Mouse (Mus musculus) forebrain, embryonic 11.5 days (tissue): ENCODE measurements around the gene Naa80. TPM values are rescaled to one million over a fixed set of nuclear protein-coding genes. Genes with fewer than 3 reads are reported as not detected.

ENCODE experiments used
- ATAC-seq: fragments of 200-750 bp; cut with Nextera tagmentation; replicated peaks from 2 replicates; pipeline ENCODE4 v1.8.0; 2017; ENCODE audit warnings: moderate TSS enrichment; ENCODE audit not compliant: low FRiP score
- DNase-seq: peaks from one replicate; pipeline ENCODE4 v3.0.0-alpha.2; 2017; ENCODE audit warnings: low spot score
- H3K27ac ChIP-seq: fragments of 300-500 bp; sonication (generic); 2 replicates; pipeline ENCODE4 v1.5.1; 2014; ENCODE audit warnings: low read depth, low read length
- H3K27me3 ChIP-seq: fragments of 300-500 bp; sonication (generic); 2 replicates; pipeline ENCODE4 v1.6.1; 2014; ENCODE audit warnings: mild to moderate bottlenecking, low read length, mixed read lengths; ENCODE audit not compliant: control insufficient read depth, insufficient read depth
- H3K36me3 ChIP-seq: fragments of 300-500 bp; sonication (generic); 2 replicates; pipeline ENCODE4 v1.6.1; 2014; ENCODE audit warnings: mild to moderate bottlenecking, low read length, moderate library complexity, mixed read lengths; ENCODE audit not compliant: control insufficient read depth, insufficient read depth
- H3K4me1 ChIP-seq: fragments of 300-500 bp; sonication (generic); replicated peaks from 2 replicates; pipeline ENCODE4 v1.6.1; 2014; ENCODE audit warnings: low read length, mixed read lengths; ENCODE audit not compliant: control insufficient read depth, insufficient read depth
- H3K4me2 ChIP-seq: fragments of 300-500 bp; sonication (generic); 2 replicates; pipeline ENCODE4 v1.6.1; 2014; ENCODE audit warnings: low read depth, mild to moderate bottlenecking, low read length, moderate library complexity, mixed read lengths; ENCODE audit not compliant: severe bottlenecking
- H3K4me3 ChIP-seq: fragments of 300-500 bp; sonication (generic); 2 replicates; pipeline ENCODE4 v1.5.1; 2014; ENCODE audit warnings: low read depth, low read length
- H3K9ac ChIP-seq: fragments of 300-500 bp; sonication (generic); 2 replicates; pipeline ENCODE4 v1.6.1; 2014; ENCODE audit warnings: low read length
- H3K9me3 ChIP-seq: fragments of 300-500 bp; sonication (generic); 2 replicates; pipeline ENCODE4 v1.6.1; 2016; ENCODE audit warnings: low read length, mixed read lengths; ENCODE audit not compliant: control insufficient read depth
- WGBS: fragments of 180-500 bp; shearing (Covaris S2); extraction: QIAGEN DNeasy Blood & Tissue Kit; methylation state at CpG from one replicate; pipeline ENCODE4 v1.1.7; 2014; 5-methylcytosine and 5-hydroxymethylcytosine counted together
- polyA plus RNA-seq: library from polyadenylated mRNA; unstranded; fragments of >200 nt; fragmentation: Nextera tagmentation; extraction: Ambion mirVana; gene quantifications from 2 replicates; pipeline ENCODE4 v1.2.1, GENCODE M21; 2014

The Naa80 gene
- polyA plus RNA-seq, 1 experiment from 2014 or later = 11.3 TPM

GRCm38 (mm10) chr9:107602068-107602648, 23.5 kb downstream of the Naa80 start:
- Histone ChIP-seq H3K9ac (peak overlapping the region; percentile 35), H3K27ac (no peak overlapping the region), H3K4me1 (peaks cover 23% of the 10 kb centered on the region), H3K4me3 (no peak overlapping the region), H3K36me3 (no peaks in the 10 kb centered on the region), H3K9me3 (no peaks in the 10 kb centered on the region), H3K27me3 (no peaks in the 10 kb centered on the region), H3K4me2 (no peak overlapping the region)
- DNase-seq (peak; percentile 95), ATAC-seq (peak; percentile 67)
- 12% methylated on average over 10 of the region's 10 CpGs for WGBS

GRCm38 (mm10) chr9:107603251-107603650, 24.6 kb downstream of the Naa80 start:
- Histone ChIP-seq H3K4me2 (no peak overlapping the region), H3K36me3 (no peaks in the 10 kb centered on the region), H3K27ac (no peak overlapping the region), H3K9me3 (no peaks in the 10 kb centered on the region), H3K27me3 (no peaks in the 10 kb centered on the region), H3K4me1 (peaks cover 28% of the 10 kb centered on the region), H3K9ac (no peak overlapping the region), H3K4me3 (no peak overlapping the region)
- no peak for ATAC-seq
- DNase-seq = no peak
- 79% methylated on average over 6 of the region's 6 CpGs for WGBS

GRCm38 (mm10) chr9:107605041-107605661, 26.5 kb downstream of the Naa80 start:
- ATAC-seq (no peak), DNase-seq (no peak)
- Histone ChIP-seq H3K36me3 (no peaks in the 10 kb centered on the region), H3K9me3 (no peaks in the 10 kb centered on the region), H3K4me3 (no peak overlapping the region), H3K27ac (no peak overlapping the region), H3K27me3 (no peaks in the 10 kb centered on the region), H3K4me2 (no peak overlapping the region), H3K4me1 (peaks cover 39% of the 10 kb centered on the region), H3K9ac (peak overlapping the region; percentile 45)
- WGBS = 38% methylated on average over 23 of the region's 23 CpGs

- DNase-seq (no peak), ATAC-seq (no peak)
- no peak overlapping the region for H3K4me2 ChIP-seq
- no peak overlapping the region for H3K4me3 ChIP-seq
- H3K9ac ChIP-seq = peak overlapping the region; percentile 27
- H3K27ac ChIP-seq = no peak overlapping the region
- no peaks in the 10 kb centered on the region for H3K36me3 ChIP-seq
- H3K9me3 ChIP-seq = no peaks in the 10 kb centered on the region
- H3K27me3 ChIP-seq = no peaks in the 10 kb centered on the region
- H3K4me1 ChIP-seq = peaks cover 43% of the 10 kb centered on the region
- WGBS = 17% methylated on average over 9 of the region's 9 CpGs
These were observed 27.9 kb downstream of the Naa80 start for GRCm38 (mm10) chr9:107606591-107606990.

- Histone ChIP-seq H3K9ac (peak overlapping the region; percentile 27), H3K4me1 (peaks cover 48% of the 10 kb centered on the region), H3K4me2 (no peak overlapping the region), H3K4me3 (no peak overlapping the region), H3K36me3 (no peaks in the 10 kb centered on the region), H3K27me3 (no peaks in the 10 kb centered on the region), H3K9me3 (no peaks in the 10 kb centered on the region), H3K27ac (no peak overlapping the region)
- 67% methylated on average over 2 of the region's 2 CpGs for WGBS
- ATAC-seq (no peak), DNase-seq (no peak)
These were observed 28.3 kb downstream of the Naa80 start for GRCm38 (mm10) chr9:107607036-107607435.

- no peak for DNase-seq
- no peaks in the 10 kb centered on the region for H3K9me3 ChIP-seq
- no peaks in the 10 kb centered on the region for H3K36me3 ChIP-seq
- 69% methylated on average over 8 of the region's 9 CpGs for WGBS
- H3K4me2 ChIP-seq = no peak overlapping the region
- no peak for ATAC-seq
- H3K4me3 ChIP-seq = no peak overlapping the region
- H3K4me1 ChIP-seq = peaks cover 46% of the 10 kb centered on the region
- no peak overlapping the region for H3K27ac ChIP-seq
- H3K27me3 ChIP-seq = no peaks in the 10 kb centered on the region
- no peak overlapping the region for H3K9ac ChIP-seq
These were observed 29.1 kb downstream of the Naa80 start for GRCm38 (mm10) chr9:107607653-107608245.

- no peak for DNase-seq
- H3K27me3 ChIP-seq = no peaks in the 10 kb centered on the region
- H3K9ac ChIP-seq = peak within 1 kb of the TSS; percentile 31
- ATAC-seq = no peak
- no peak within 1 kb of the TSS for H3K4me2 ChIP-seq
- WGBS = 43% methylated on average over 10 of the region's 12 CpGs
- no peaks in the 10 kb centered on the region for H3K9me3 ChIP-seq
- H3K36me3 ChIP-seq = no peaks in the 10 kb centered on the region
- peaks cover 53% of the 10 kb centered on the region for H3K4me1 ChIP-seq
- 0 out of 2 replicates have a peak within 1 kb of the TSS, but pooled peaks have one; percentile 19 for H3K27ac ChIP-seq
- no peak within 1 kb of the TSS for H3K4me3 ChIP-seq
These were observed 30.2 kb downstream of the Naa80 start, which contains the start of gene Sema3b for GRCm38 (mm10) chr9:107608741-107609432. Gene Sema3b, minus strand, starts transcription at chr9:107609229.

- 0 out of 2 replicates have a peak overlapping the region, but pooled peaks have one; percentile 19 for H3K27ac ChIP-seq
- ATAC-seq (no peak), DNase-seq (no peak)
- H3K9ac ChIP-seq = peak overlapping the region; percentile 31
- peaks cover 3% of the 10 kb centered on the region; the same call in 1 of the 2 replicates for H3K36me3 ChIP-seq
- H3K4me3 ChIP-seq = no peak overlapping the region
- no peaks in the 10 kb centered on the region for H3K9me3 ChIP-seq
- WGBS = 74% methylated on average over 4 of the region's 4 CpGs
- no peak overlapping the region for H3K4me2 ChIP-seq
- no peaks in the 10 kb centered on the region for H3K27me3 ChIP-seq
- peaks cover 52% of the 10 kb centered on the region for H3K4me1 ChIP-seq
These were observed 30.7 kb downstream of the Naa80 start for GRCm38 (mm10) chr9:107609433-107609830.
